Mouse (Mus musculus): ENCODE measurements around the gene Ubtd1. TPM values are rescaled to one million over a fixed set of nuclear protein-coding genes. Genes with fewer than 3 reads are reported as not detected.
"Not testable (repeated sequence)": the region's sequence is repeated elsewhere in the genome, so short reads cannot be mapped to it uniquely, and the experiment has no call there.

Ubtd1 gene
- polyA plus RNA-seq, 1 experiment from 2014 or later = 13.1 TPM

DNA sequence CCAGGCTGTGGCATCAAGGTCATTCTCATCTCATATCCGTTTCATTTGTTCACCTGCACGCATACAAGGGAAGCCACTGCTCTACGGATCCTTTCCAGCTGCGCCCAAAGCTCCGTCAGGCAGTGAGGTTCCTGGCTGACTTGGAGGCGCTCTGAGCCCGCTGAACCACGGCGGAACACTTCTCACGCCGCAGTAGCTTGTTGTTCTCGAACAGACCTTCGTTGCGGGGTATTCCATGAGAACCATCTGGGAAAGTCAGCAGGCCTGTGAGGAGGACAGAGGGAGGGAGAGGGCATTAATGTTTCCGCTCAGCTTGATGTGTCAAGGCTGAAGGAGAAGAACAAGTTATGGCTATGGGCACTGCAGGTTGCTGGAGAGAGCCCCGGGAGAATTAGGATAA, 94.4 kb downstream of the Ubtd1 start:
- Histone ChIP-seq H3K4me3 (ENCODE audit: low read depth, low read length) (no peak overlapping the region), H3K9ac (no peak overlapping the region), H3K27me3 (ENCODE audit: insufficient read depth, low read length) (no peaks in the 10 kb centered on the region), H3K4me1 (ENCODE audit: insufficient read depth) (no peaks in the 10 kb centered on the region), H3K36me3 (ENCODE audit: insufficient read depth) (peaks cover 13% of the 10 kb centered on the region), H3K9me3 (ENCODE audit: low read depth, low read length) (no peaks in the 10 kb centered on the region), H3K27ac (ENCODE audit: low read depth) (no peak overlapping the region), H3K4me2 (no peak overlapping the region)
- DNase-seq (no peak), ATAC-seq (ENCODE audit: insufficient read depth) (no peak)
- TF ChIP-seq CTCF (IDR thresholded peaks at IDR 0.05; ENCODE audit: low read depth) = no peak
- 86% methylated on average over 16 of the region's 16 CpGs for WGBS

DNA sequence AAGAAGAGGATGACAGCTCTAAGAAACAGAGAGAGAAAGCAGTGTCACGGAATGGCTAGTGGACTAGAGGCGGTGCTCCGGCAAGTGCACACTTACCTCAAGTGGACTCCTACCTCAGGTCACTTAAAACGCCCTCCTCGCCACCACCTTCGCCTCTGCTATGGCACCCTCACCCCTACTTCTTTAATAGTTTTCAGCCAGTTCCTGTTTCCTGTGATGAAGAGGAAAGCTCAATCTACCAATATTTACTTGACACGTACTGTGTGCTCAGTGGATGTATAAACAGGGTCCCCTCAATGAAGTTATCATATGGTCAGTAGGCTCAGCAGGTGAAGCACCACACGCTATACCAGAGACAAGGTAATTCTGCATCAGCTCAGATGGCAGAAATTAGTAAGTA, 97.0 kb downstream of the Ubtd1 start:
- Histone ChIP-seq H3K9ac (no peak overlapping the region), H3K4me1 (ENCODE audit: insufficient read depth) (no peaks in the 10 kb centered on the region), H3K4me3 (ENCODE audit: low read depth, low read length) (no peak overlapping the region), H3K27ac (ENCODE audit: low read depth) (no peak overlapping the region), H3K9me3 (ENCODE audit: low read depth, low read length) (no peaks in the 10 kb centered on the region), H3K27me3 (ENCODE audit: insufficient read depth, low read length) (no peaks in the 10 kb centered on the region), H3K36me3 (ENCODE audit: insufficient read depth) (peaks cover 13% of the 10 kb centered on the region), H3K4me2 (no peak overlapping the region)
- 88% methylated on average over 8 of the region's 8 CpGs for WGBS
- DNase-seq (no peak), ATAC-seq (ENCODE audit: insufficient read depth) (no peak)
- no peak for TF ChIP-seq CTCF (IDR thresholded peaks at IDR 0.05; ENCODE audit: low read depth)

DNA sequence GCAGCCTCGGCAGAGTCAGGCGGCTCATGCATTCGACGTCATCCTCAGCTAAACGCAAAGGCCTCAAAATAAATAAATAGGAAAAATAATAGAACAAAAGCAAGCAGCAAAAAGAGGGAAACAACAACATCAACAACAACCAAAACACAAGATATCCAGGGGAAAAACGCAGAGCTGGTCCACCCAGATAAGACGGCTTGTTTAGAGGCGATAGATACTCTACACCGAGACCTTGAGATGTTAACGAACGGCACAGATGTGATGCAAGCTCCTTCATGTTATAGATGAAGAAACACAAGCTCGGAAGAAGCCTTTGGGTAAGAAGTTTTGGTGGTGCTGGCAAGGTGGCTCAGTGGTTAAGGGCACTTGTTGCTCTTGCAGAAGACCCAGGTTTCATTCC, 97.4 kb downstream of the Ubtd1 start:
- DNase-seq = no peak

DNA sequence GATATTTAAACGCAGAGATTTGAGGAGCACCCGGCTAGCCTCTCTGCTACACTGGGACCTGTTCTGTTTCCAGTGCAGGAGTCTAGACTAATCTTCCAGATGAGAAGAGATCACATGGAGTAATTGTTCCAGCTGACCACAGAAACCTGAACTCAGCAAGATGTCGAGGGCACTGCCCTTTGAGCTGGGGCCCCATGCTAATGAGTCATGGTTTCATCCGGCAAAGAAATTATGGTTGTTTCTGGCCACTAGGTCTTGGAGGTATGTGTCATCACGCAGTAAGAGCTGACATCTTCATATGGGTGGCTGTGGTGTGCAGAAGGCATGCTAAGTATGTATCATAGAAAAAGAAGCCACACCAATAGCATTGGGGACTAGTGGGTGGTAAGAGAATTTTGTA, 98.4 kb downstream of the Ubtd1 start:
- no peak overlapping the region for H3K4me3 ChIP-seq (ENCODE audit: low read depth, low read length)
- H3K4me2 ChIP-seq = no peak overlapping the region
- no peak for TF ChIP-seq CTCF (IDR thresholded peaks at IDR 0.05; ENCODE audit: low read depth)
- peaks cover 13% of the 10 kb centered on the region for H3K36me3 ChIP-seq (ENCODE audit: insufficient read depth)
- no peaks in the 10 kb centered on the region for H3K27me3 ChIP-seq (ENCODE audit: insufficient read depth, low read length)
- no peaks in the 10 kb centered on the region for H3K4me1 ChIP-seq (ENCODE audit: insufficient read depth)
- no peak overlapping the region for H3K9ac ChIP-seq
- ATAC-seq (ENCODE audit: insufficient read depth) (no peak), DNase-seq (no peak)
- H3K9me3 ChIP-seq (ENCODE audit: low read depth, low read length) = no peaks in the 10 kb centered on the region
- no peak overlapping the region for H3K27ac ChIP-seq (ENCODE audit: low read depth)
- WGBS = 78% methylated on average over 5 of the region's 5 CpGs

More for the DNA sequence above, 97.4 kb downstream of the Ubtd1 start:
- no peak overlapping the region for H3K9ac ChIP-seq
- no peak for TF ChIP-seq CTCF (IDR thresholded peaks at IDR 0.05; ENCODE audit: low read depth)
- H3K27ac ChIP-seq (ENCODE audit: low read depth) = no peak overlapping the region
- H3K4me3 ChIP-seq (ENCODE audit: low read depth, low read length) = no peak overlapping the region
- no peaks in the 10 kb centered on the region for H3K27me3 ChIP-seq (ENCODE audit: insufficient read depth, low read length)
- H3K9me3 ChIP-seq (ENCODE audit: low read depth, low read length) = no peaks in the 10 kb centered on the region
- peaks cover 13% of the 10 kb centered on the region for H3K36me3 ChIP-seq (ENCODE audit: insufficient read depth)
- 93% methylated on average over 12 of the region's 12 CpGs for whole genome bisulfite sequencing
- H3K4me2 ChIP-seq = no peak overlapping the region
- H3K4me1 ChIP-seq (ENCODE audit: insufficient read depth) = no peaks in the 10 kb centered on the region
- no peak for ATAC-seq (ENCODE audit: insufficient read depth)

DNA sequence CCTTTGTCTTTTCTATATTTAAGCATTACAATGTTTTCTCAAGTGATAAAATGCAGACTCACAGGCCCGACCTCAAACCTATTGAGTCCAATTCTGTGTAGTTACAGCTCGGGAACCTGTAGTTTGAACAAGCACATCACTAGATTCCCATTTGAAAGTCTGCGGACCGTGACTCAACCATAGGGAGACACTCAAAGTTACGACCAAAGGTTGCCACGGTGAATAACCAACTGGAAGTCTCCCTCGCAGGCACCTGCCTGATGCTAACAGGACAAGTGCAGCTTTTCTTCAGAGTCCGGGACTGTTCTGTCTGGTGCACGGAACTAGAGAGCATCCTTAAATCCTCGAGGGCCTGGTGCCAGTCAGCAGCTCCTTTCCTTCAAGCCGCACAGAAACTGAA, 98.9 kb downstream of the Ubtd1 start:
- H3K9ac ChIP-seq = no peak overlapping the region
- no peak for TF ChIP-seq CTCF (IDR thresholded peaks at IDR 0.05; ENCODE audit: low read depth)
- H3K4me2 ChIP-seq = no peak overlapping the region
- H3K4me1 ChIP-seq (ENCODE audit: insufficient read depth) = no peaks in the 10 kb centered on the region
- DNase-seq (no peak), ATAC-seq (ENCODE audit: insufficient read depth) (no peak)
- H3K4me3 ChIP-seq (ENCODE audit: low read depth, low read length) = no peak overlapping the region
- H3K27ac ChIP-seq (ENCODE audit: low read depth) = no peak overlapping the region
- H3K9me3 ChIP-seq (ENCODE audit: low read depth, low read length) = no peaks in the 10 kb centered on the region
- H3K27me3 ChIP-seq (ENCODE audit: insufficient read depth, low read length) = no peaks in the 10 kb centered on the region
- H3K36me3 ChIP-seq (ENCODE audit: insufficient read depth) = peaks cover 10% of the 10 kb centered on the region
- 82% methylated on average over 11 of the region's 11 CpGs for WGBS

DNA sequence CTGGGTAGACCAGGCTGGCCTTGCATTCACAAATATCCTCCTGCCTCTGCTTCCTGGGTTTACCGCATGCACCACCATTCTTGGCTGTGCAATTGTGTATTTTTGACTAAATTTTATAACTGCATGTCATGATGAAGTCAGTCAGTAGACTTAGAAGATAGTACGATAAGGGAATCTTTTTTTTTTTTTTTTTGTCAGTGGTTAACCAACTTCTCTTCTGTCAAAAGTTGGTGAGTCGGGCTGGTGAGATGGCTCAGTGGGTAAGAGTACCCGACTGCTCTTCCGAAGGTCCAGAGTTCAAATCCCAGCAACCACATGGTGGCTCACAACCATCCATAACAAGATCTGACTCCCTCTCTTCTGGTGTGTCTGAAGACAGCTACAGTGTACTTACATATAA, 100.0 kb downstream of the Ubtd1 start:
- not testable (repeated sequence) for H3K27me3 ChIP-seq (ENCODE audit: insufficient read depth, low read length); H3K4me2 ChIP-seq; H3K4me1 ChIP-seq (ENCODE audit: insufficient read depth); H3K9me3 ChIP-seq (ENCODE audit: low read depth, low read length); ATAC-seq (ENCODE audit: insufficient read depth); DNase-seq; H3K36me3 ChIP-seq (ENCODE audit: insufficient read depth); H3K27ac ChIP-seq (ENCODE audit: low read depth); H3K4me3 ChIP-seq (ENCODE audit: low read depth, low read length); H3K9ac ChIP-seq
- 93% methylated on average over 5 of the region's 5 CpGs for WGBS

Other genes starting within 250 kb of the Ubtd1 start
- 0.08 and 0.24 TPM in 2 replicates for gene Slit1, start 238.1 kb upstream of the Ubtd1 start, polyA plus RNA-seq (2014; fragmentation: Nextera tagmentation; extraction: Ambion mirVana)
- gene Arhgap19, start 179.7 kb upstream of the Ubtd1 start, polyA plus RNA-seq (2014; fragmentation: Nextera tagmentation; extraction: Ambion mirVana) = 39.2 and 40.9 TPM in 2 replicates
- gene Frat1, start 151.8 kb upstream of the Ubtd1 start, polyA plus RNA-seq (2014; fragmentation: Nextera tagmentation; extraction: Ambion mirVana) = 4.4 and 4.5 TPM in 2 replicates
- 2.4 and 2.6 TPM in 2 replicates for gene Frat2, start 133.6 kb upstream of the Ubtd1 start, polyA plus RNA-seq (2014; fragmentation: Nextera tagmentation; extraction: Ambion mirVana)
- gene Rrp12, start 85.6 kb upstream of the Ubtd1 start, polyA plus RNA-seq (2014; fragmentation: Nextera tagmentation; extraction: Ambion mirVana) = 13.6 and 15.6 TPM in 2 replicates
- 662 and 692 TPM in 2 replicates for gene Pgam1, start 69.8 kb upstream of the Ubtd1 start, polyA plus RNA-seq (2014; fragmentation: Nextera tagmentation; extraction: Ambion mirVana)
- gene Exosc1, start 48.3 kb upstream of the Ubtd1 start, polyA plus RNA-seq (2014; fragmentation: Nextera tagmentation; extraction: Ambion mirVana) = 84.5 and 93.0 TPM in 2 replicates
- gene Zdhhc16, start 48.3 kb upstream of the Ubtd1 start, polyA plus RNA-seq (2014; fragmentation: Nextera tagmentation; extraction: Ambion mirVana) = 73.4 and 80.8 TPM in 2 replicates
- gene Mms19, start 606 bp upstream of the Ubtd1 start, polyA plus RNA-seq (2014; fragmentation: Nextera tagmentation; extraction: Ambion mirVana) = 35.6 and 41.7 TPM in 2 replicates
- gene Ankrd2, start 54.2 kb downstream of the Ubtd1 start, polyA plus RNA-seq (2014; fragmentation: Nextera tagmentation; extraction: Ambion mirVana) = 0.17 and 0.41 TPM in 2 replicates
- 1.2 and 1.6 TPM in 2 replicates for gene Hoga1, start 63.8 kb downstream of the Ubtd1 start, polyA plus RNA-seq (2014; fragmentation: Nextera tagmentation; extraction: Ambion mirVana)
- gene 4933411K16Rik, start 70.5 kb downstream of the Ubtd1 start, polyA plus RNA-seq (2014; fragmentation: Nextera tagmentation; extraction: Ambion mirVana) = 0.18 TPM in 1 of 2 replicates, not detected in the other
- 24.8 and 25.0 TPM in 2 replicates for gene Morn4, start 104.6 kb downstream of the Ubtd1 start, polyA plus RNA-seq (2014; fragmentation: Nextera tagmentation; extraction: Ambion mirVana)
- 32.8 and 34.3 TPM in 2 replicates for gene Pi4k2a, start 108.7 kb downstream of the Ubtd1 start, polyA plus RNA-seq (2014; fragmentation: Nextera tagmentation; extraction: Ambion mirVana)
- 44.3 and 51.6 TPM in 2 replicates for gene Avpi1, start 147.3 kb downstream of the Ubtd1 start, polyA plus RNA-seq (2014; fragmentation: Nextera tagmentation; extraction: Ambion mirVana)
- 18.6 and 25.4 TPM in 2 replicates for gene Marveld1, start 165.6 kb downstream of the Ubtd1 start, polyA plus RNA-seq (2014; fragmentation: Nextera tagmentation; extraction: Ambion mirVana)
- gene Zfyve27, start 182.2 kb downstream of the Ubtd1 start, polyA plus RNA-seq (2014; fragmentation: Nextera tagmentation; extraction: Ambion mirVana) = 15.2 and 16.8 TPM in 2 replicates
- 0.28 and 1.0 TPM in 2 replicates for gene Sfrp5, start 220.5 kb downstream of the Ubtd1 start, polyA plus RNA-seq (2014; fragmentation: Nextera tagmentation; extraction: Ambion mirVana)

Measured in lung, embryonic 14.5 days (tissue).